13 mouse cellular contexts compared by ENCODE assay signal in genomic region chr7:116893846-116894245, GRCm38 (mm10).
DNase-seq lines count a peak whose midpoint lies in the region; ATAC-seq and TF ChIP-seq lines count a peak whose summit lies in the region.
"Had no signal": no experiment of that assay in that cellular context is flagged by ENCODE, and none has a peak within 500 bp of the region (broad histone marks: within the 10 kb centered on the region; RNA-seq: fewer than 3 reads in every experiment).

No protein-coding gene starts in this region.

- no peak overlapping the region for H3K4me2 ChIP-seq in hindbrain, embryonic 15.5 days
- no peak overlapping the region for H3K4me2 ChIP-seq in hindbrain, embryonic 13.5 days
- H3K4me2 ChIP-seq in hindbrain, postnatal 0 days (ENCODE audit: low read depth, low read length): no peak overlapping the region
- no peak overlapping the region for H3K4me2 ChIP-seq in forebrain, embryonic 16.5 days (ENCODE audit: low read length)
- H3K4me2 ChIP-seq: forebrain, embryonic 12.5 days; liver, embryonic 13.5 days; neural tube, embryonic 12.5 days had no signal

- no peak overlapping the region for H3K4me3 ChIP-seq in hindbrain, embryonic 15.5 days
- H3K4me3 ChIP-seq in hindbrain, embryonic 13.5 days: no peak overlapping the region
- H3K4me3 ChIP-seq in hindbrain, postnatal 0 days (ENCODE audit: low read length): no peak overlapping the region
- no peak overlapping the region for H3K4me3 ChIP-seq in gastrocnemius, adult 2 months
- no peak overlapping the region for H3K4me3 ChIP-seq in forebrain, embryonic 16.5 days (replicated peaks; ENCODE audit: low read length)
- H3K4me3 ChIP-seq: forebrain, embryonic 12.5 days; heart, adult 2 months; liver, embryonic 13.5 days; neural tube, embryonic 12.5 days had no signal

- H3K27me3 ChIP-seq in hindbrain, embryonic 15.5 days: no peaks in the 10 kb centered on the region
- no peaks in the 10 kb centered on the region for H3K27me3 ChIP-seq in hindbrain, embryonic 13.5 days
- no peaks in the 10 kb centered on the region for H3K27me3 ChIP-seq in hindbrain, postnatal 0 days (ENCODE audit: insufficient read depth, low read length)
- no peaks in the 10 kb centered on the region for H3K27me3 ChIP-seq in forebrain, embryonic 16.5 days (replicated peaks; ENCODE audit: control insufficient read depth, insufficient read depth, low read length)
- H3K27me3 ChIP-seq: forebrain, embryonic 12.5 days; liver, embryonic 13.5 days; neural tube, embryonic 12.5 days had no signal

- WGBS in hindbrain, embryonic 15.5 days: 40% methylated on average over 6 of the region's 6 CpGs
- 59% methylated on average over 6 of the region's 6 CpGs for WGBS in hindbrain, embryonic 13.5 days
- WGBS in hindbrain, postnatal 0 days: 30% methylated on average over 6 of the region's 6 CpGs
- 49% methylated on average over 6 of the region's 6 CpGs for WGBS in forebrain, embryonic 16.5 days

- H3K4me1 ChIP-seq in hindbrain, embryonic 15.5 days (replicated peaks): no peaks in the 10 kb centered on the region
- no peaks in the 10 kb centered on the region for H3K4me1 ChIP-seq in hindbrain, embryonic 13.5 days (replicated peaks)
- H3K4me1 ChIP-seq in hindbrain, postnatal 0 days (ENCODE audit: insufficient read depth, low read length): no peaks in the 10 kb centered on the region
- H3K4me1 ChIP-seq in forebrain, embryonic 16.5 days (replicated peaks; ENCODE audit: control insufficient read depth, insufficient read depth, low read length): no peaks in the 10 kb centered on the region
- H3K4me1 ChIP-seq: forebrain, embryonic 12.5 days; liver, embryonic 13.5 days; neural tube, embryonic 12.5 days had no signal

- DNase-seq in adrenal gland, postnatal 10 days: peak; percentile 10
- DNase-seq in cerebellum, postnatal 14 days: peak; percentile 88 to 89
- peak; percentile 79 for DNase-seq in hindbrain, postnatal 0 days (ENCODE audit: low spot score)
- no peak for DNase-seq in gastrocnemius, adult 2 months
- DNase-seq in gastrocnemius, adult 18-20 months (ENCODE audit: low spot score): no peak
- DNase-seq: heart, adult 2 months; layer of hippocampus, postnatal 36 days; liver, embryonic 13.5 days had no signal

- intact Hi-C loops in gastrocnemius, adult 2 months (cut with DNase I): no loop called here

- H3K9ac ChIP-seq in hindbrain, embryonic 15.5 days: no peak overlapping the region
- H3K9ac ChIP-seq in hindbrain, embryonic 13.5 days: no peak overlapping the region
- no peak overlapping the region for H3K9ac ChIP-seq in hindbrain, postnatal 0 days (replicated peaks; ENCODE audit: low read length)
- no peak overlapping the region for H3K9ac ChIP-seq in forebrain, embryonic 16.5 days (replicated peaks; ENCODE audit: low read depth, low read length)
- H3K9ac ChIP-seq: forebrain, embryonic 12.5 days; liver, embryonic 13.5 days; neural tube, embryonic 12.5 days had no signal

- no peaks in the 10 kb centered on the region for H3K36me3 ChIP-seq in hindbrain, embryonic 15.5 days
- no peaks in the 10 kb centered on the region for H3K36me3 ChIP-seq in hindbrain, embryonic 13.5 days
- H3K36me3 ChIP-seq in hindbrain, postnatal 0 days (ENCODE audit: insufficient read depth, low read length): no peaks in the 10 kb centered on the region
- no peaks in the 10 kb centered on the region for H3K36me3 ChIP-seq in forebrain, embryonic 16.5 days (ENCODE audit: control insufficient read depth, insufficient read depth)
- H3K36me3 ChIP-seq: forebrain, embryonic 12.5 days; liver, embryonic 13.5 days; neural tube, embryonic 12.5 days had no signal

- peak; percentile 66; the same call in 1 of the 2 replicates for ATAC-seq in hindbrain, embryonic 15.5 days (ENCODE audit: low FRiP score, low read depth)
- no peak; the same call in 1 of the 2 replicates for ATAC-seq in hindbrain, embryonic 13.5 days (ENCODE audit: low FRiP score)
- peak; percentile 88 for ATAC-seq in hindbrain, postnatal 0 days
- ATAC-seq in forebrain, embryonic 16.5 days: no peak

- no peak for TF ChIP-seq CTCF in hindbrain, postnatal 0 days (IDR thresholded peaks at IDR 0.05; ENCODE audit: low read depth)
- TF ChIP-seq CTCF in gastrocnemius, adult 2 months (IDR thresholded peaks at IDR 0.05): no peak

- H3K9me3 ChIP-seq in hindbrain, embryonic 15.5 days: no peaks in the 10 kb centered on the region
- no peaks in the 10 kb centered on the region for H3K9me3 ChIP-seq in hindbrain, embryonic 13.5 days
- H3K9me3 ChIP-seq in hindbrain, postnatal 0 days (ENCODE audit: low read length): no peaks in the 10 kb centered on the region
- H3K9me3 ChIP-seq in forebrain, embryonic 16.5 days (ENCODE audit: control insufficient read depth, low read length): no peaks in the 10 kb centered on the region
- H3K9me3 ChIP-seq: forebrain, embryonic 12.5 days; liver, embryonic 13.5 days; neural tube, embryonic 12.5 days had no signal

- no peak overlapping the region for H3K27ac ChIP-seq in hindbrain, embryonic 15.5 days (replicated peaks)
- H3K27ac ChIP-seq in hindbrain, embryonic 13.5 days: no peak overlapping the region
- no peak overlapping the region for H3K27ac ChIP-seq in hindbrain, postnatal 0 days
- no peak overlapping the region for H3K27ac ChIP-seq in gastrocnemius, adult 2 months
- H3K27ac ChIP-seq in forebrain, embryonic 16.5 days (ENCODE audit: low read length): no peak overlapping the region
- H3K27ac ChIP-seq: forebrain, embryonic 12.5 days; heart, adult 2 months; liver, embryonic 13.5 days; neural tube, embryonic 12.5 days had no signal

Comparison
In these comparisons a context has a peak if more than half of its experiments do, and no peak if none do; other contexts are left out.
1. ATAC-seq: peak in hindbrain, embryonic 15.5 days (single experiment) and hindbrain, postnatal 0 days (single experiment); none in hindbrain, embryonic 13.5 days (single experiment) and forebrain, embryonic 16.5 days (single experiment).
2. DNase-seq: peak in adrenal gland, postnatal 10 days (single experiment), cerebellum, postnatal 14 days (2 of 2) and hindbrain, postnatal 0 days (single experiment); none in gastrocnemius, adult 2 months (single experiment) and gastrocnemius, adult 18-20 months (single experiment).